Mouse (Mus musculus) kidney, adult 18-20 months (tissue): ENCODE measurements around the gene Zmiz1.
A peak's percentile ranks its signal among the peaks of the same experiment; 100 is the strongest.

Source experiments
- DNase-seq: peaks from one replicate; pipeline ENCODE4 v3.0.0; 2021

The Zmiz1 gene

GRCm38 (mm10) chr14:25623698-25624097 is 164.7 kb downstream of the Zmiz1 start:
- no peak for DNase-seq

GRCm38 (mm10) chr14:25624659-25625058 is 165.7 kb downstream of the Zmiz1 start:
- DNase-seq: no peak

- DNase-seq: no peak
Observed at GRCm38 (mm10) chr14:25627599-25628255, 168.7 kb downstream of the Zmiz1 start.

- no peak for DNase-seq
Observed at GRCm38 (mm10) chr14:25628448-25629099, 169.6 kb downstream of the Zmiz1 start.

- no peak for DNase-seq
Observed at GRCm38 (mm10) chr14:25629866-25630606, 171.1 kb downstream of the Zmiz1 start.

- DNase-seq: no peak
Observed at GRCm38 (mm10) chr14:25630647-25631409, 171.8 kb downstream of the Zmiz1 start.

- no peak for DNase-seq
Observed at GRCm38 (mm10) chr14:25631481-25631880, 172.5 kb downstream of the Zmiz1 start.

- DNase-seq: no peak
Observed at GRCm38 (mm10) chr14:25633539-25634300, 174.7 kb downstream of the Zmiz1 start.

- DNase-seq: no peak
Observed at GRCm38 (mm10) chr14:25634328-25634727, 175.3 kb downstream of the Zmiz1 start.

GRCm38 (mm10) chr14:25635746-25636145 is 176.8 kb downstream of the Zmiz1 start:
- no peak for DNase-seq

- no peak for DNase-seq
Observed at GRCm38 (mm10) chr14:25636297-25636696, 177.3 kb downstream of the Zmiz1 start.

GRCm38 (mm10) chr14:25639120-25639758 is 180.3 kb downstream of the Zmiz1 start:
- DNase-seq: no peak

GRCm38 (mm10) chr14:25639979-25640378 is 181.0 kb downstream of the Zmiz1 start:
- DNase-seq: no peak

GRCm38 (mm10) chr14:25640421-25641056 is 181.6 kb downstream of the Zmiz1 start:
- no peak for DNase-seq

- DNase-seq: no peak
Observed at GRCm38 (mm10) chr14:25641067-25641466, 182.1 kb downstream of the Zmiz1 start.

- no peak for DNase-seq
Observed at GRCm38 (mm10) chr14:25645717-25646116, 186.7 kb downstream of the Zmiz1 start.

- peak; percentile 71 for DNase-seq
Observed at GRCm38 (mm10) chr14:25646161-25646621, 187.2 kb downstream of the Zmiz1 start.

- no peak for DNase-seq
Observed at GRCm38 (mm10) chr14:25651131-25651530, 192.1 kb downstream of the Zmiz1 start.

- no peak for DNase-seq
Observed at GRCm38 (mm10) chr14:25651905-25652304, 192.9 kb downstream of the Zmiz1 start.

GRCm38 (mm10) chr14:25654401-25655197 is 195.6 kb downstream of the Zmiz1 start:
- no peak for DNase-seq
